Mouse (Mus musculus) frontal cortex, postnatal 10 days (tissue): ENCODE measurements around the gene Gnai3.

Experiments
- DNase-seq, 2 experiments: peaks; one replicate each; pipeline ENCODE4 v3.0.0; 2022; ENCODE audit warnings: low spot score in 2 of 2, mixed read lengths in 1 of 2

Gnai3 gene

GRCm38 (mm10) chr3:108083904-108084407, 62.0 kb downstream of the Gnai3 start:
- DNase-seq: no peak

- no peak for DNase-seq
These were observed 62.8 kb downstream of the Gnai3 start for GRCm38 (mm10) chr3:108083161-108083560.

- no peak for DNase-seq
These were observed 63.6 kb downstream of the Gnai3 start for GRCm38 (mm10) chr3:108082251-108082875.

GRCm38 (mm10) chr3:108081681-108082080, 64.3 kb downstream of the Gnai3 start:
- no peak for DNase-seq

- no peak for DNase-seq
These were observed 69.1 kb downstream of the Gnai3 start for GRCm38 (mm10) chr3:108076836-108077235.

- DNase-seq: no peak
These were observed 72.9 kb downstream of the Gnai3 start for GRCm38 (mm10) chr3:108072983-108073569.

- DNase-seq: no peak
These were observed 75.4 kb downstream of the Gnai3 start for GRCm38 (mm10) chr3:108070295-108071293.

GRCm38 (mm10) chr3:108069231-108069870, 76.6 kb downstream of the Gnai3 start:
- DNase-seq: no peak

GRCm38 (mm10) chr3:108068826-108069225, 77.1 kb downstream of the Gnai3 start:
- DNase-seq: no peak

- no peak for DNase-seq
These were observed 78.5 kb downstream of the Gnai3 start for GRCm38 (mm10) chr3:108067370-108067934.

GRCm38 (mm10) chr3:108065551-108065950, 80.4 kb downstream of the Gnai3 start:
- no peak for DNase-seq

- DNase-seq: no peak
These were observed 81.3 kb downstream of the Gnai3 start for GRCm38 (mm10) chr3:108064672-108065071.

- no peak for DNase-seq
These were observed 83.3 kb downstream of the Gnai3 start for GRCm38 (mm10) chr3:108062648-108063047.

- no peak for DNase-seq
These were observed 84.5 kb downstream of the Gnai3 start for GRCm38 (mm10) chr3:108061420-108061819.
